Mouse (Mus musculus): Measurements from ENCODE around the gene Vmn1r139. TPM values are rescaled to one million over a fixed set of nuclear protein-coding genes. Genes with fewer than 3 reads are reported as not detected.
"Not testable (repeated sequence)": the region's sequence is repeated elsewhere in the genome, so short reads cannot be mapped to it uniquely, and the experiment has no call there.

Gene Vmn1r139
- not detected in 2 replicates for polyA plus RNA-seq (2015; fragmentation: Nextera tagmentation; extraction: Ambion mirVana)

GRCm38 (mm10) chr7:22068757-22069156 is at the start of gene Vmn1r139:
Gene Vmn1r139 (plus strand): TSS chr7:22069057.
- WGBS (ENCODE audit: insufficient replicate concordance): no CpG with 5 or more reads among the region's 7 CpGs
- H3K4me1 ChIP-seq (replicated peaks); H3K9me3 ChIP-seq (replicated peaks); H3K27me3 ChIP-seq; H3K4me3 ChIP-seq (replicated peaks); ATAC-seq (ENCODE audit: low read depth); H3K36me3 ChIP-seq; H3K27ac ChIP-seq; H3K9ac ChIP-seq; DNase-seq; H3K4me2 ChIP-seq: not testable (repeated sequence)

DNA sequence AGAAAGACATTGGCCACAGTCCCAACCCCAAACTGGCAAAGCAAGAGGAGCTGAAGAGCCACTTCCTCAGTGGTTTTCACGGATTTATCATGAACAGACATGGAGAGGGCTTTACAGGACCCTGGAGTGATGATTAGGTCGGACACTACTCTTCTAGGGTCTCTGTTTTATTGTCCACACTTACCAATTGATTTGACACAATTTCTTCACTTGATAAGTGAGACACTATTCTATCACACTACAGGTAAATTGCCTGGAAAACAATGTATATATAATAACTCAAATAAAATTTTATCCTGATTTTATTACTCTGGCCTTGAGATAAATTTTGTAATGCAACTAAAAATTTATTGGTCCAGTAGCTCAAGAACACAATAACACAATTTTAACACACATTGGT is 40.1 kb upstream of the Vmn1r139 start, which contains the start of gene Vmn1r138:
Vmn1r138 (minus strand) TSS at position 101 of the 400 bp plus-strand sequence.
- ATAC-seq (ENCODE audit: low read depth); H3K27ac ChIP-seq; H3K27me3 ChIP-seq; H3K4me2 ChIP-seq; DNase-seq; H3K9ac ChIP-seq; H3K4me3 ChIP-seq (replicated peaks); H3K36me3 ChIP-seq; H3K4me1 ChIP-seq (replicated peaks); H3K9me3 ChIP-seq (replicated peaks): not testable (repeated sequence)
- no CpG with 5 or more reads among the region's 2 CpGs for WGBS (ENCODE audit: insufficient replicate concordance)

GRCm38 (mm10) chr7:22056205-22056604 is 12.7 kb upstream of the Vmn1r139 start, which contains the start of gene Gm6176:
Gene Gm6176 (minus strand): TSS chr7:22056305.
- H3K4me2 ChIP-seq; H3K4me3 ChIP-seq (replicated peaks); ATAC-seq (ENCODE audit: low read depth); H3K27ac ChIP-seq; H3K36me3 ChIP-seq; DNase-seq; H3K9ac ChIP-seq; H3K27me3 ChIP-seq; H3K9me3 ChIP-seq (replicated peaks); H3K4me1 ChIP-seq (replicated peaks): not testable (repeated sequence)
- no CpG with 5 or more reads among the region's 1 CpGs for WGBS (ENCODE audit: insufficient replicate concordance)

GRCm38 (mm10) chr7:22118145-22118544 is 49.3 kb downstream of the Vmn1r139 start, which contains the start of gene Gm16451:
Gene Gm16451 (minus strand): TSS chr7:22118245.
- H3K4me2 ChIP-seq; H3K36me3 ChIP-seq; H3K9me3 ChIP-seq (replicated peaks); H3K27ac ChIP-seq; H3K4me1 ChIP-seq (replicated peaks); H3K27me3 ChIP-seq; H3K4me3 ChIP-seq (replicated peaks); H3K9ac ChIP-seq; ATAC-seq (ENCODE audit: low read depth); DNase-seq: not testable (repeated sequence)
- WGBS (ENCODE audit: insufficient replicate concordance): no CpG with 5 or more reads among the region's 2 CpGs

GRCm38 (mm10) chr7:22134641-22135040 is 65.8 kb downstream of the Vmn1r139 start, which contains the start of gene Gm10666:
Gene Gm10666 (minus strand): TSS chr7:22134741.
- WGBS (ENCODE audit: insufficient replicate concordance): no CpG with 5 or more reads among the region's 5 CpGs

More at GRCm38 (mm10) chr7:22134641-22135040, 65.8 kb downstream of the Vmn1r139 start, which contains the start of gene Gm10666:
- not testable (repeated sequence) for ATAC-seq (ENCODE audit: low read depth); H3K4me1 ChIP-seq (replicated peaks); H3K9me3 ChIP-seq (replicated peaks); H3K9ac ChIP-seq; H3K27me3 ChIP-seq; H3K4me3 ChIP-seq (replicated peaks); H3K36me3 ChIP-seq; H3K27ac ChIP-seq; H3K4me2 ChIP-seq; DNase-seq

Other genes starting within 250 kb of the Vmn1r139 start
- not detected in 2 replicates for gene Vmn1r135, start 236.7 kb upstream of the Vmn1r139 start, polyA plus RNA-seq (2015; fragmentation: Nextera tagmentation; extraction: Ambion mirVana)
- not detected in 2 replicates for gene Gm5725, start 224.8 kb upstream of the Vmn1r139 start, polyA plus RNA-seq (2015; fragmentation: Nextera tagmentation; extraction: Ambion mirVana)
- not detected in 2 replicates for gene Gm5891, start 147.8 kb upstream of the Vmn1r139 start, polyA plus RNA-seq (2015; fragmentation: Nextera tagmentation; extraction: Ambion mirVana)
- not detected in 2 replicates for gene Vmn1r137, start 74.5 kb upstream of the Vmn1r139 start, polyA plus RNA-seq (2015; fragmentation: Nextera tagmentation; extraction: Ambion mirVana)
- not detected in 2 replicates for gene Vmn1r138, start 40.2 kb upstream of the Vmn1r139 start, polyA plus RNA-seq (2015; fragmentation: Nextera tagmentation; extraction: Ambion mirVana)
- gene Gm6176, start 12.8 kb upstream of the Vmn1r139 start, polyA plus RNA-seq (2015; fragmentation: Nextera tagmentation; extraction: Ambion mirVana): not detected in 2 replicates
- not detected in 2 replicates for gene Gm16451, start 49.2 kb downstream of the Vmn1r139 start, polyA plus RNA-seq (2015; fragmentation: Nextera tagmentation; extraction: Ambion mirVana)
- gene Gm10666, start 65.7 kb downstream of the Vmn1r139 start, polyA plus RNA-seq (2015; fragmentation: Nextera tagmentation; extraction: Ambion mirVana): not detected in 2 replicates
- not detected in 2 replicates for gene Vmn1r142, start 95.0 kb downstream of the Vmn1r139 start, polyA plus RNA-seq (2015; fragmentation: Nextera tagmentation; extraction: Ambion mirVana)
- gene Vmn1r143, start 120.3 kb downstream of the Vmn1r139 start, polyA plus RNA-seq (2015; fragmentation: Nextera tagmentation; extraction: Ambion mirVana): not detected in 2 replicates
- gene Gm8653, start 132.2 kb downstream of the Vmn1r139 start, polyA plus RNA-seq (2015; fragmentation: Nextera tagmentation; extraction: Ambion mirVana): not detected in 2 replicates
- gene Gm8453, start 160.4 kb downstream of the Vmn1r139 start, polyA plus RNA-seq (2015; fragmentation: Nextera tagmentation; extraction: Ambion mirVana): not detected in 2 replicates

All from liver, embryonic 13.5 days (tissue).